Mouse (Mus musculus): ENCODE measurements around the gene Slc38a2.

GRCm38 (mm10) chr15:96688784-96689318 is 10.7 kb downstream of the Slc38a2 start:
- TF ChIP-seq CTCF (IDR thresholded peaks at IDR 0.05; ENCODE audit: borderline replicate concordance, extremely low read depth, insufficient read depth, insufficient read length) (no peak), POLR2A (IDR thresholded peaks at IDR 0.05; ENCODE audit: borderline replicate concordance, extremely low read depth, insufficient read depth, insufficient read length, poor library complexity, severe bottlenecking) (no peak)

Measured in brain, embryonic 14.5 days (tissue).